Mouse (Mus musculus): Measurements from ENCODE around the gene Alkbh7.

The Alkbh7 gene

DNA sequence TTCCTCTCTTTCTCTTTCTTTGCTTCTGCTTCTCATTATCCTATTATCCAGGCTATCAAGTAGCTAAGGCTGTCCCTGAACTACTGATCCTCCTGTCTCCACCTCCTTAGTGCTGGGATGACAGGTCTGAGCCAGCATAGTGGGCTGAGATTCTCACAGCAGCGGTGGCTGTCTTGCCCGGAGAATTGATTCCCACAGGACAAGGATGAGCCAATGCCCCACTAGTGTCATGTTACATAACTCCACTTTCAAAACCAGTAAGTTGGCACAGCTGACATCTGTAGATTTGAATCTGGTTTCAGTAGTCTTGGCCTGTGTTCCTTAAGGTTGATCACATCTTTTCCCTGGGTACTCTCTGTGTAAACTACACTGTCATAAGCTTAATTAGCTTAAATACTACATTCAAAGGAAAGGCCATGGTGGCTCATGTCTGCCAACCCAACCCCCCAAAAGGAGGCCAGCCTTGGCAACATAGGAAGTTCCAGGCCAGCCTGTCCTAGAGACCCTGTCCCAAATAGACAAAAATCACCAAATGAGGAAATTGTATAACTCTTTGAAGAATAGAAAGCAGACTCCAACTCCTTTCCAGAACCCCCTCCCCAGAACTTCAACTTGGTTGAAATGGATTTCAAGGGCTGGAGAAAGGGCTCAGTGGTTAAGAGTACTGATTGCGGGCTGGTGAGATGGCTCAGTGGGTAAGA lies 10.9 kb upstream of the Alkbh7 start:
- peak; percentile 0 for DNase-seq (ENCODE audit: low spot score)

DNA sequence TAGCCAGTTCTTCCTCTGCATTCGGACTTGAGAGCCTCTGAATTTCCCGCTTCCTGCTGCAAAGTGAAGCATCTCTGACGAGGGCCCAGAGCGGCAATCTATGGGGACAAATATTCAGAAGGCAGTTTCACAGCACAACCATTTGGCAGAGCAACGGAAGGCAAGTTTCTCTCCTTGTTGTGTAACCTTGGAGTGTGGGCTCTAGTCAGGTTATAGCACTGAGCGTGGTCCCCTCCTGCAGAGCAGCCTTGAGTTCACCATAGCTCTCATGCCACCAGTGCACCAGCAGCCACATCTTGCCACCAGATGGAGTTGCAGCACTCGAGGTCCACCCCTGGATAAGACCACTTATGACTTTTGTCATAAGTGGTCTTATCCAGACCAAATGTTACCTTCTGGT lies 8.7 kb upstream of the Alkbh7 start:
- DNase-seq (ENCODE audit: low spot score) = peak; percentile 0

DNA sequence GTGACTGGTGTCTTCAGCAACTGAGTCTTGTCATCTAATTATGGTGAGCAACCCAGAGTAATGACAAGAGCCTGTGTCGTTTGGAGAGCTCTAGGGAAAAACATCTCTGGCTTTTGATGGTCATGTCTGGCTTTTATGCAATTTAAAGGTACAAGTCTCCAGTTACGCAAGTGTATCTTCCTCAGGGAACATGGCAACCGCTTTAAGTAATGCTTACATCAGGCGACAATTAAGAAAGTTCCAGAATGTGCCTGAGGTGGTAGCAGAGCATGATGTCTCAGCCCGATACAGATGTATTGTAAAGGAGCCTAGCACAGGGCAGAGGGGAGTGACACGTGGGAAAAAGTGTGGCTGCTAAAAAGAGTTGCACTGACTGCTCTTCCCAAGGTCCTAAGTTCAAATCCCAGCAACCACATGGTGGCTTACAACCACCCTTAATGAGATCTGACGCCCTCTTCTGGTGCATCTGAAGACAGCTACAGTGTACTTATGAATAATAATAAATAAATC lies 8.2 kb upstream of the Alkbh7 start:
- DNase-seq (ENCODE audit: low spot score) = peak; percentile 1

DNA sequence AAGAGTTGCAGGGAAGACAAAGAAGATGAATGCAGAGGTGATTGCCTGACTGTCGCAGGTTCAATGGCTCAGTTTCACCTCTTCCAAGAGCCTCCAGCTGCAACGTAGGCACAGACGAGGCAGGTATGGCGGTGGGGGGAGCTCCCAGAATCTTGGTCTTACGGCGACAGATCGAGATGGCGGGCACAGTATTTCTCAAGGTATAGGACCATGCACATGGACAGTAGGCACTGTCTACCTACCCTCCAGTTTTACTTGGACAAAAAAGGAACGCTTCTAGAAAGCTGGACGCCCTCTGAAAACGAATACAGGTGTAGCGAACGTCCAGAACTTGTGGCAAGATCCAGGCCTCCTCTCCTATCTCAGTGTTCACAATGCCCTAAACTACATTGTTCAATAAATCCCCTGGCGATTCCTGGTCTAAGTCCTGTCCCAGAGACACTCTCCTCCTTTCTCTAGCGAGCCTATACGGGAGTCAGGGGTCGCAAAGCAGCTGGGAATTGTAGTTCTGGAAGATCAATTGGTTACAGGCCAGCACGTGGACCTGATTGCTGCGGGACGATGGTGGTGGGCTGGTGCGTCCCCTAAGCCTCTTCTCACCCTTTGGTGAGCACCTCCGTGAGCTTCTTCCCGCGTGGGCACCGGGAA lies 7.5 kb upstream of the Alkbh7 start:
- DNase-seq (ENCODE audit: low spot score) = peak; percentile 65

DNA sequence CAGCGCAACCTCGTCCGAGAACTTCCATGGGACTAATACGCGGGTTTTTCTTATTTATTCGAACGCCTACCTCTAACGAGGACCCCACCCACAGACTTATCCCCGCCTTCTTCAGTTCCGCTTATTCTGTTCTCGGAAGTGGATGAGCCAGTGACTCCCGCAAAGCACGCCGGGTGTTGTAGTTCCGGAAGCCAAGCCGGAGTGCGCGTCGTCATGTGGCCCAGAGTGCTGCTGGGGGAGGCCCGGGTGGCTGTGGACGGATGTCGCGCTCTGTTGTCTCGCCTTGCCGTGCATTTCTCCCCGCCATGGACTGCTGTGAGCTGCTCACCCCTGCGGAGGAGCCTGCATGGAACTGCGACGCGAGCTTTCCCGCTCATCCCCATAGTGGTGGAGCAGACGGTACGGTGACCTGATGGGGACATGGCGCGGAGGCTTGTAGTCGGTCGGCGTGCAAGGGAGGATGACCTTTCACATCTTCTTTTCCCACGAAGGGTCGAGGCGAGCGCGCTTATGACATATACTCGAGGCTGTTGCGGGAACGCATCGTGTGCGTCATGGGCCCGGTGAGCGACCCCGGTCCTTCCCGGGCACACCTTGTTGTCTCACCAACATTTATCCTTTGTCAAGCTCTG lies 6.9 kb upstream of the Alkbh7 start, which contains the start of gene Clpp:
Gene Clpp (plus strand): TSS at position 191 of the 632 bp plus-strand sequence.
- DNase-seq (ENCODE audit: low spot score) = peak; percentile 90

DNA sequence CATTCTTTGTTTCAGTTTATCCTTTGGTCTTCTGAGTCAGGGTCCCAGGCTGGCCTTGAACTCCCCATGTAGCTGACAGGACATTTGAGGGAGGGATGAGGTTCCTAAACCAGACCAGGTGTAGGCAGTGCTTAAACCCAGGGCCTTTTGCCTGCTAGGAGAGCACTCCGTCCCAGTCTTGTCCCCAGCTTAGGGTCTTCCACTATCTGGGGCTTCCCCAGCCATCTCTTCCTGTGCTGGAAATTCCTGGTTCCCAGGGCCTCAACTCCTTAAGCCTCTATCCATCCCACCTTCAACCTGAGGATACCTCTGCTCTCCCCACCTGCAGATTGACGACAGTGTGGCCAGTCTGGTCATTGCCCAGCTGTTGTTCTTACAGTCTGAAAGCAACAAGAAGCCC lies 6.2 kb upstream of the Alkbh7 start:
- DNase-seq (ENCODE audit: low spot score) = peak; percentile 1

DNA sequence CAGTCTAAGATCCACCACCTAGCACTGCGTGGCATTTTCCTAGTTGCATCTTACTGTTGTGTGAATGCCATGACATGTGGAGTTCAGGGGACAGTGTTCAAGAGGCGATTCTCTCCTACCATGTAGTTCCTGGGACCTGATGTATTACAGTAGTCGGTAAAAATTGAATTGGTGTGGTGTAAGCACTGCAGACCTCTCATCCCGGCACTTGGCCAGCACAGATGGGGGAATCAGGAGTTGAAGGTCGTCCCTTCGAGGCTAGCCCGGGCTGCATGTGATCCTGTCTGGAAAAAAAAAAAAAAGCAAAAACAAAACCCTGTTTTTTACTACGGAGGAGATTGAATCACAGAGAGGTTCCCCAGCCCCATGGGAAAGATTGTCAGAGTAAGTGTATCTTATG lies 2.1 kb upstream of the Alkbh7 start:
- DNase-seq (ENCODE audit: low spot score) = no peak

DNA sequence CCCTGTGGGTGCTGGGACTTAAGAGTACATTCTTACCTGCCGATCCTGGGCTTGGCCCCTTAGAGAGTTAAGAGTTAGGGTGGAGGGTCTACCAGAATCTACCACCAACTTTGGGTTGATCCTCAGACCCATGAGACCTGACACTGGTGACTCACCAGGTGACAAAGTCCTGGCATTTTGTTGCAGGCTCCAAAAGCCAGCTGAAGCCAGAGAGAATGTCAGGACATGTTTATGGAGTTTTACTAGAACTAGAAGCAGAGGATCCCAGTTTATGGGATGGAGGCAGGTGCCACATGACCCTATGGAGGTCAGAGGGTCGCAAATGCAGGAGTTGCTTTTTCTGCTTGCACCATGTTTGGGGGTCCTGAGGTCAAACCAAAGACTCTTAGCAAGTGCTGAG lies 633 bp upstream of the Alkbh7 start:
- no peak for DNase-seq (ENCODE audit: low spot score)

DNA sequence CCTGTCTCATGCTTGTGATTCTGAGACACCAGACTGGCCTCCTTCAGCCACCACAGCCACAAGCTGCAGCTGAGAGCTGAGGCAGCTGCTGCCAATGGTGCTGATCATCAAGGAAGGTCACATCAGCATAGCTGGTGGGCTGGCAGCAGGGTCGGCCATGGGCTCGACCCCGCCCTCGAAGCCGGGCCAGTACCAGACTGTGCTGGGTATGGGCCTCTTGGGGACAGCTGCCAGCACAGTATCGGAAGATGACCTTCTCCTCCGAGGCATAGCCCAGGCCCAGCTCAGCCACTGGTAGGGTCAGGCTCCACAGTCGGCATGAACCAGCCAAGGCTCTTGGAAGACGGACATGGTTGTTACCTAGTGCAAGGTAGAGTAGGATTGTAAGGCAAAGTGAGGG lies 2.3 kb downstream of the Alkbh7 start:
- peak; percentile 52 for DNase-seq (ENCODE audit: low spot score)

DNA sequence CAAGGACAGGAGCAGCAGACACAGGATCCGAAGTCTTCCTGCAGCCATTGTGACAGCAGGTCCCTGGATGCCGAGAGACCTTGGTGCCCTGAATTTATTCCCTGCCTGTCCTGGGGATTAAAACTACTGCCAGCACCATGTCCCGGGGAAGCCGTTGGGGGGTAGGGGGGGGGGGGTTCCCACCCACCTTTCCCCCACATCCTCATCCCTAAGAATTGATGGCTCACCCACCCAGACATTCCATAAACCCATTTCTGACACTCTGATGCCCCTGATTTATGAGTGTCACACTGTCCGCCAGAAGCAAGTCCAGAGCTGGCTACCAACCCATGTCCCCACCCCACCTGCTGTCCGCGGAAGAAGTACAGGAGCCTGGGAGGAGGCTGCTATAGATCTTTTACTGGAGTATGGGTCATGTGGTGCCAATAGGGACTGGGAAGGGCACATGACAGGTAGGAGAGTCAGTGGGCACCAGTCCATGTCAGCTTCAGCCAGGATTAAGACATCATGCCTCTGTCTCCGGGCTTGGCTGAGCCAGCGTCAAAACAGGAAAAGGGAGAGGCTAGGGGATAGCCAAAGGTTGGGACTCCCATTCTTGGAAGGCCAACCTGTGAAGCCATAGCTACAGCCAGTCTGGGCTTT lies 3.0 kb downstream of the Alkbh7 start, which contains the start of gene Pspn:
Gene Pspn (minus strand): TSS at position 51 of the 642 bp plus-strand sequence.
- DNase-seq (ENCODE audit: low spot score) = no peak

DNA sequence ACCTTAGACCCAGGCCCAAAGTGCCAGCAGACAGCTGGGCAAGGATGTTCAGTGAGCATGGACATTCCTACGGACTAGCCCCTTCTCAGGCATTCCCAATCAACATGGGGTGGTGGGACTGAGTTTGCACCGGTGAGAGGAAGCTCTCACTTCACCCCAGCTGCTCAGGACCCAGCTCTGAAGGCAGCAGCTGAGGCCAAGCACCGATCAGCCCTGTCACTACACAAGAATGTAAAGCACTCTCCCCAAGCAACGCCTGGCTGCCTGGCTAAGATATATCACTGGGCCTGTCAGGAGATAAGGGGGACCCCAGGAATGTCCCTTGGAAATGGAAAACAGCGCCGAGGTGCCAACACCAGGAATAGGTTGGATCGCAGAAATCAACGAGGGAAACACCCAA lies 4.1 kb downstream of the Alkbh7 start:
- DNase-seq (ENCODE audit: low spot score) = no peak

DNA sequence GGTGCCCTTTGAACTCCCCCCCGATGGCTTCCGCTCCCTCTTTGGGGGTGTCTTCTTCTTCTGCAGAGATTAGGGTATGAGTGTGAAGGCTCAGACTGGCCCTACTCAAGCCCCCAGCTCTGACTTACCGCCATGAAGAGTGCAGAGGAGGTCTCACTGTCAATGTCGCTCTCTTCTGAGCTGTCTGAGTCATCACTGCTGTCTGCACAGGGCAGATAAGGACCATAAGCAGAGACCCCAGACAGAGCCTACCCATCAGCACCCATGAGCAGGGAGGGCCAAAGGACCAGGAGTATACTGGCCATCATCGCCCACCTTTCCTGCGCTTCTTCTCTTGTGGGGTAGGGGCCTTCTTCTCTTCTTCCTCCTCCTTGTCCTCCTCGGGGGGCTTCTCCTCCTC lies 6.9 kb downstream of the Alkbh7 start:
- DNase-seq (ENCODE audit: low spot score) = no peak

DNA sequence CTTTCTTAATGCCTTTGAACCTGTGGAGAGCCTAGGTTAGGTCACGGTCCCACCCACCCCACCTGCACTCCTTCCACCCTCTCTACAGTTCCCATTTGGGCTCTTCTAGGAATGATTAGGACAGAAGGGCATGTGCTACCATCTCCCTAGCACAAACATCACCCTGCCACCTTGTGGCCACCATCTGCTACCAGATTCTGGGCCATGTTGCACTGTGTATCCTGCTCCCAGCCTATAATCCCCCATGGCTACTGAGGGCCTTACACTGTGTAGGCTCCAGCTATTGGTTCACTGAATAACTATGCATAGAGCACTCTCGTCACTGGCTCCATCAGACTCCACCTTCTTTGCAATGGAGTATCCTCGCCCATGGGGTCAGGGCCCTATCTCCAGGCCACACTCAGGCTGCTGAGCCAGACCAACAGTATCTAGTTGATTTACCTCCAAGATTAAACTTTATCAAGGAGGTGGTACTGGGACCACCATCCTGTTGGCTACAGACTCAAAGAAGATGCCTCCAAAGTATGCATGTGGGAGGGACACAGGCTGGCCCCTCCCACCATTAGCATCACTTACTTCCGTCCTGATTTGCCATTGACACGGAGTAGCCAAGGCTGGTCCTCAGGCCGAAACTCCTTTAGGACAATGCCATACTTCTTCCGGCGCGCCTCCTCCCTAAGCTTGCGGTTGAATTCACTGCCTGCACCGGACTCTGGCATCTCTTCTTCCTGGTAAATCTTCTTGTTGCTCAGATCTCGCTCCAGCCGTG lies 10.2 kb downstream of the Alkbh7 start:
- no peak for DNase-seq (ENCODE audit: low spot score)

DNA sequence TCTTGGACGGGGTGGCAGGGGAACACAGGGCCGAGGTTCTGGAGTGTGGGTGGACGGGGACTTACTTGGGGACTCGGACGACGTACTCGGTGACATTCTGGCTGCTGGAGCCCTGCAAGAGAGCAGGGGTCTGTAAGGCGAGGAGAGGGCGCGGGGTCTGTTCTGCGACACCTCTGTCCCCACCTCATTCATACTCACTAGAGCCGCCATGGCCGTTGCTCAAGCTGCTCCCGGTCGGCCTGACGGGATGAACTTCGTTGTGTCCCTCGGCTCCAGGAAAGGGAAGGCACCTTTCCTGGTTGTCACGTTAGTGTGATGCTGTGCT lies 13.7 kb downstream of the Alkbh7 start:
- DNase-seq (ENCODE audit: low spot score) = no peak

DNA sequence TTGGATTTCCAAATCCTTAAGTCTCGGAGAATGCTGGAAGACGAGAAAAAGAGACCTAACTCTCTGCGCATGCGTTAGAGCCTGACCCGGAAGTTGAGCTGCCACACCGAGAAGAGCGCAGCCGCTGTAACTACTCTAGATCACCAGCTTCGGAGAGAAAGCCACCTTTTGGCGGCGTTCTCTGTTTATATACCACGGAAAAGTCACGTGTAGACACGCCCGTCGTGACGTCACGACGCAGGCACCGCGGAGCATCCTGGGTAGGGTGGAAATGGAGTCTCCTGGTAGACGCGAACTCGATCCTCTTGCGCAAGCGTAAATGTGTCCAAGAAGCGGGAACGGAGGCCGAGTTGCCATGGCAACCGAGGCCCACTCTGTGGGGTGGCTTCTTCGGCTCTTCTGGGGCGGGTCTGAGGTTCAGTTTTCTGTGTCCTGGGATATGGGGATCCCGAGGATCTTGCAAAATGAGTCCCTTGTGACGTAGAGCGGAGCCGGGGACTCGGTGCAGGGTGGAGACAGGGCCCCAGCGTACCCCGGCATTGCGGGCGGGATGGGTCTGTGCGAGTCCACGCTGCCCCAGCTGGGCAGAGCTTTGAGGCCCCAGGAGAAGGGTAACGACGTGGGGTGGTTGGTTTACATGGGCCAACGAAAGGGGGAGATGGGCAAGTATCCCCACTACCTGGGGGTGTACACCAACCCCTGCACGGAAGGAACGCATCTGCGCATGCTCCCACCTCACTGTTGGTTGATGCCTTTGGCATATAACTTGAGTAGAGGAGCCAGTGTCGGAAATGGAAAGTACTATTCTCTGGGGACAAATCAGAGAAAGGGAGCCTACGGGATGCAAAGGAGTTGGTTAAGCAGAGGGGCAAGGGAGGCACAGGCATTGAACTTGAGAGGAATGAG lies 14.3 kb downstream of the Alkbh7 start, which contains the start of the genes Gtf2f1 and Gm17949:
Gene Gtf2f1 (minus strand): TSS at position 53 of the 906 bp plus-strand sequence.
Gene Gm17949 (plus strand): TSS at position 234 of the 906 bp plus-strand sequence.
- DNase-seq (ENCODE audit: low spot score) = peak; percentile 92

DNA sequence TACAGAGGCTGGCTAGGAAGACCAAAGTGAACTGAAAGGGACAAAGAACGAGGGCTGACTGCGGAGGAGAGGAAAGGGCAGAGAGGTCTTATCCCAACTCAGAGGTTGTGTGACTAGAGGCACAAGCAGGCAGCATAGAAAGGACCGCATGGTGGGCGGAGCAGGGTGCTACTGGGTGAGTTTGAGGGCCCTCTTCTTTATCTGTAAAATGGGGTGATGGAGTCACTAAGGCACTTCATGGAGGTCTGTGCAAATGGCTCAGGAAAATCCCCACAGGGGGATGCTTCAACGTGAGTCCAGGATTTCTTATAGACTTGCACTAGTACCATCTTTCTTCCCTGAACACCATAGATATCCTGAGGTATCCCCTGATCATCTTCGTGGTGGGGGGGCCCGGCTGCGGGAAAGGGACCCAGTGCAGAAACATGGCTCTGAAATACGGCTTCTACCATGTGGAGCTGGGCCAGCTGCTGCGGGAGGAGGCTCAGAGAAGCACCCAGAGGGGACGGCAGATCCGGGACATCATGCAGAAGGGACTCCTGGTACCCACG lies 15.2 kb downstream of the Alkbh7 start:
- no peak for DNase-seq (ENCODE audit: low spot score)

DNA sequence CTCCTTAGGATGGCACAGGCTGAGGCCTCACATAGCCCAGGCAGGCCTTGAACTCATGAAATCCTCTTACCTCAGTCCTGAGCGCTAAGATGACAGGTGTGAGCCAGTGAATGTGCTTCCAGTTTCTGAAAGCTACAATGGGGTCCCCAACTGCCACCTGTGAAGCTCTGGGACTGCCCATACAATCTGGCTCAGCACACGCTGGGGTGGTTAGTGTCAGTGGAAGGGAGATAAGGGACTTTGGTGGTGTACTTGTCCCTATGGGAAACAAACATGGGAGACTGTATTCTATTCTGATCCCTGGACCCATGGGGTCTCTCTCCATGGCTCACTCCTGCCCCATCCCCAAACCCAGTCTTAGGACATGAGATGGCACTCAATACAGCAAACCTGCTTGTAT lies 22.6 kb downstream of the Alkbh7 start:
- DNase-seq (ENCODE audit: low spot score) = no peak

DNA sequence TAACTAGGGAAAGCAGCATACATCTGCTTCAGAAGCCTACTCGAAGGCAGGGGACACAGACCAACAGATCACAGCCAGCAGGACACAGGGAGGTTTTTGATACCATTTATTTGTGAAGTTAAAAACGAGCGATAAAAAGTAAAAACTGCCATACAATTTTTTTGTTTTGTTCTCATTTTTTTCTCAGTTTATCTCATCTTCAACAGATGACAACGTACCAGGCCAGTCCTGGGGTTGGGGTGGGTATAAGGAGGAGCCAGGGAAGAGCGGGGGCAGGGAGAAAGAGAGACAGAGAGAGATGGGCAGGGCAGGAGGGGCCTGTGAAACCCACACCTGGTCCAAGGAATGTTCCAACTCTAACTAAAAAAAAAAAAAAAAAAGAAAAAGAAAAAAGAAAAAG lies 23.8 kb downstream of the Alkbh7 start:
- DNase-seq (ENCODE audit: low spot score) = no peak

DNA sequence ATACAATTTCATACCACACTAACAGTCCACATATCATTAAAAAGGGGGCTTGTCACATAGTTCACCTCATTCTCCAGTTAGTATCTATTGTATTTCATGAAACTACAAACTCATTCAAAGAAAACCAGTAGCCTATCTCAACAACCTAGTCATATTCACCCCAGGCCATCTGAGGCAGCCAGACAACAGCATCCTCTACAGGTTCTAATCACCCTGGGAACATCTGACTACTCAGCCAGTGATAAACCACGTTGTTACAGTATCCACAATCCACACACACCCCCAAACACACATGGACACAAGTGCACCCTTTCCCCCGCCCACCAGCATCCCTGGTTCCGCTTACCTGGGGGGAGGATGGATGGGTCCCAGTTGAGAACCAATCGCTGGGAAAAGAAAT lies 30.3 kb downstream of the Alkbh7 start:
- DNase-seq (ENCODE audit: low spot score) = no peak

DNA sequence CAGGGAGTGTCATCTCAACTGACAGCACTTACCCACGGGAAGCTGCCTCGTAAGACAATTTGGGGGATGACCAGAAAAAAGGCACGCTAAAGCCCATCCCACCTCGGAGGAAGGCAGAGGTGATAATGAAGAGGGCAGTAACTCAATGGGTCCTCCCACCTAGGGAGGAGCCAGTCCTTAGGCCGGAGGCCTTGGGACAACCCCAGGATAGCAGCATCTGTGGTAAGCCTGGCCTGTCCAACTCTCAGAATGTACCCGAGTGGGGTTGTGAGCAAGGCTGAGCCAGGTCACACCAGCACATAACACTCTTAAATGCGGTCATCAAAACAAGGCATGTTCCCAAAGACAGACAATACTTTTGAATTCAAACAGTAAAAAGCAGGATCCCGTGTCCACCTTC lies 32.6 kb downstream of the Alkbh7 start:
- DNase-seq (ENCODE audit: low spot score) = no peak

All from ovary, adult 18-20 months (tissue).